Comparison of ENCODE assay signal across 15 mouse cellular contexts in genomic region chr5:112895674-112896654, GRCm38 (mm10). TPM values are rescaled to one million over a fixed set of nuclear protein-coding genes. Genes with fewer than 3 reads are reported as not detected.
DNase-seq lines count a peak whose midpoint lies in the region; ATAC-seq lines count a peak whose summit lies in the region.
"Had no signal": no experiment of that assay in that cellular context is flagged by ENCODE, and none has a peak within 500 bp of the region (broad histone marks: within the 10 kb centered on the region; RNA-seq: fewer than 3 reads in every experiment).

Myo18b (minus strand) TSS chr5:112896362.

- no peak within 1 kb of the TSS for H3K4me2 ChIP-seq in midbrain, embryonic 16.5 days (ENCODE audit: low read length)
- H3K4me2 ChIP-seq in heart, embryonic 14.5 days (ENCODE audit: low read length), result peak within 1 kb of the TSS; percentile 73
- no peak within 1 kb of the TSS for H3K4me2 ChIP-seq in forebrain, embryonic 15.5 days (replicated peaks)
- H3K4me2 ChIP-seq in forebrain, embryonic 14.5 days (ENCODE audit: low read length), result no peak within 1 kb of the TSS
- H3K4me2 ChIP-seq in liver, embryonic 12.5 days, result no peak within 1 kb of the TSS
- H3K4me2 ChIP-seq: intestine, embryonic 15.5 days had no signal

- no peaks in the 10 kb centered on the region for H3K9me3 ChIP-seq in midbrain, embryonic 10.5 days (replicated peaks)
- H3K9me3 ChIP-seq in midbrain, embryonic 16.5 days (replicated peaks; ENCODE audit: control insufficient read depth, low read length, poor library complexity, severe bottlenecking), result no peaks in the 10 kb centered on the region
- no peaks in the 10 kb centered on the region for H3K9me3 ChIP-seq in heart, embryonic 14.5 days (ENCODE audit: control insufficient read depth, low read length)
- no peaks in the 10 kb centered on the region for H3K9me3 ChIP-seq in forebrain, embryonic 15.5 days
- no peaks in the 10 kb centered on the region; the same call in 1 of the 2 replicates for H3K9me3 ChIP-seq in forebrain, embryonic 14.5 days (replicated peaks; ENCODE audit: control insufficient read depth, low read length)
- H3K9me3 ChIP-seq in liver, embryonic 12.5 days (replicated peaks), result no peaks in the 10 kb centered on the region
- H3K9me3 ChIP-seq: intestine, embryonic 15.5 days had no signal

- ATAC-seq in midbrain, embryonic 16.5 days, result no peak
- ATAC-seq in heart, embryonic 14.5 days (ENCODE audit: insufficient number of reproducible peaks, insufficient read depth, low FRiP score, low read depth), result peak; percentile 94
- no peak for ATAC-seq in forebrain, embryonic 15.5 days (replicated peaks)
- no peak for ATAC-seq in forebrain, embryonic 14.5 days
- no peak for ATAC-seq in liver, embryonic 12.5 days
- ATAC-seq: activated CD4-positive, CD25-positive, alpha-beta regulatory T cell, adult 4 months; CD4-positive, CD25-positive, alpha-beta regulatory T cell, adult 4 months; intestine, embryonic 15.5 days had no signal

- peaks cover 8% of the 10 kb centered on the region for H3K4me1 ChIP-seq in midbrain, embryonic 10.5 days
- no peaks in the 10 kb centered on the region for H3K4me1 ChIP-seq in midbrain, embryonic 16.5 days (ENCODE audit: control insufficient read depth, insufficient read depth, low read length)
- peaks cover 10 to 24% of the 10 kb centered on the region in 2 experiments for H3K4me1 ChIP-seq in heart, embryonic 14.5 days (ENCODE audit: control insufficient read depth in 2 of 2, insufficient read depth in 2 of 2, low read length in 2 of 2)
- H3K4me1 ChIP-seq in forebrain, embryonic 15.5 days, result no peaks in the 10 kb centered on the region
- H3K4me1 ChIP-seq in forebrain, embryonic 14.5 days (ENCODE audit: control insufficient read depth, insufficient read depth, low read length), result no peaks in the 10 kb centered on the region
- H3K4me1 ChIP-seq in liver, embryonic 12.5 days, result no peaks in the 10 kb centered on the region
- H3K4me1 ChIP-seq: intestine, embryonic 15.5 days had no signal

- no peak within 1 kb of the TSS for H3K9ac ChIP-seq in midbrain, embryonic 16.5 days (ENCODE audit: low read depth, low read length)
- peak within 1 kb of the TSS; percentile 88 for H3K9ac ChIP-seq in heart, embryonic 14.5 days (ENCODE audit: low read length)
- H3K9ac ChIP-seq in forebrain, embryonic 15.5 days (replicated peaks), result no peak within 1 kb of the TSS
- no peak within 1 kb of the TSS for H3K9ac ChIP-seq in forebrain, embryonic 14.5 days (ENCODE audit: low read length)
- no peak within 1 kb of the TSS for H3K9ac ChIP-seq in liver, embryonic 12.5 days
- H3K9ac ChIP-seq: intestine, embryonic 15.5 days; liver, embryonic 14.5 days had no signal

- intact Hi-C loops in gastrocnemius, postnatal 36 days (cut with DNase I), result no loop called here

- H3K27me3 ChIP-seq in midbrain, embryonic 10.5 days (ENCODE audit: low read depth, poor library complexity, severe bottlenecking), result no peaks in the 10 kb centered on the region
- no peaks in the 10 kb centered on the region for H3K27me3 ChIP-seq in midbrain, embryonic 16.5 days (ENCODE audit: control insufficient read depth, insufficient read depth, low read depth, low read length)
- no peaks in the 10 kb centered on the region for H3K27me3 ChIP-seq in heart, embryonic 14.5 days (ENCODE audit: control insufficient read depth, insufficient read depth, low read length)
- no peaks in the 10 kb centered on the region for H3K27me3 ChIP-seq in forebrain, embryonic 15.5 days
- H3K27me3 ChIP-seq in forebrain, embryonic 14.5 days (replicated peaks; ENCODE audit: control insufficient read depth, insufficient read depth, low read length), result no peaks in the 10 kb centered on the region
- no peaks in the 10 kb centered on the region for H3K27me3 ChIP-seq in liver, embryonic 12.5 days (replicated peaks)
- H3K27me3 ChIP-seq: intestine, embryonic 15.5 days had no signal

- H3K36me3 ChIP-seq in midbrain, embryonic 10.5 days, result no peaks in the 10 kb centered on the region
- H3K36me3 ChIP-seq in midbrain, embryonic 16.5 days (ENCODE audit: control insufficient read depth, insufficient read depth, low read length), result no peaks in the 10 kb centered on the region
- peaks cover 10% of the 10 kb centered on the region for H3K36me3 ChIP-seq in heart, embryonic 14.5 days (ENCODE audit: control insufficient read depth, insufficient read depth, low read length)
- H3K36me3 ChIP-seq in forebrain, embryonic 15.5 days, result no peaks in the 10 kb centered on the region
- H3K36me3 ChIP-seq in forebrain, embryonic 14.5 days (ENCODE audit: control insufficient read depth, insufficient read depth, low read length), result no peaks in the 10 kb centered on the region
- no peaks in the 10 kb centered on the region for H3K36me3 ChIP-seq in liver, embryonic 12.5 days
- H3K36me3 ChIP-seq: intestine, embryonic 15.5 days had no signal

- peak within 1 kb of the TSS; percentile 38; the same call in 1 of the 2 replicates for H3K27ac ChIP-seq in midbrain, embryonic 10.5 days (replicated peaks)
- no peak within 1 kb of the TSS for H3K27ac ChIP-seq in midbrain, embryonic 16.5 days (ENCODE audit: low read length)
- peak within 1 kb of the TSS; percentile 99 to 100 for H3K27ac ChIP-seq in heart, embryonic 14.5 days (replicated peaks in 1 of 2; ENCODE audit: control insufficient read depth in 1 of 2, insufficient read depth in 1 of 2, low read depth in 2 of 2, low read length in 2 of 2)
- no peak within 1 kb of the TSS for H3K27ac ChIP-seq in forebrain, embryonic 15.5 days (replicated peaks)
- H3K27ac ChIP-seq in forebrain, embryonic 14.5 days (ENCODE audit: low read depth, low read length), result no peak within 1 kb of the TSS
- H3K27ac ChIP-seq in liver, embryonic 12.5 days, result no peak within 1 kb of the TSS
- H3K27ac ChIP-seq: intestine, embryonic 15.5 days; liver, embryonic 14.5 days had no signal

- WGBS in midbrain, embryonic 10.5 days, result 78% methylated on average over 17 of the region's 17 CpGs
- 79% methylated on average over 17 of the region's 17 CpGs for WGBS in midbrain, embryonic 16.5 days
- 26% methylated on average over 17 of the region's 17 CpGs for WGBS in heart, embryonic 14.5 days
- 78% methylated on average over 17 of the region's 17 CpGs for WGBS in forebrain, embryonic 15.5 days
- WGBS in forebrain, embryonic 14.5 days, result 76% methylated on average over 17 of the region's 17 CpGs
- WGBS in liver, embryonic 12.5 days (ENCODE audit: insufficient replicate concordance), result 60% methylated on average over 17 of the region's 17 CpGs

- H3K4me3 ChIP-seq in midbrain, embryonic 10.5 days, result no peak within 1 kb of the TSS
- no peak within 1 kb of the TSS for H3K4me3 ChIP-seq in midbrain, embryonic 16.5 days (ENCODE audit: low read depth, low read length)
- H3K4me3 ChIP-seq in heart, embryonic 14.5 days (ENCODE audit: control insufficient read depth in 1 of 2, insufficient read depth in 1 of 2, low read depth in 1 of 2, low read length in 2 of 2), result peak within 1 kb of the TSS; percentile 55 to 81
- no peak within 1 kb of the TSS for H3K4me3 ChIP-seq in forebrain, embryonic 15.5 days
- no peak within 1 kb of the TSS for H3K4me3 ChIP-seq in forebrain, embryonic 14.5 days (ENCODE audit: low read depth, low read length)
- H3K4me3 ChIP-seq in liver, embryonic 12.5 days, result no peak within 1 kb of the TSS
- H3K4me3 ChIP-seq: intestine, embryonic 15.5 days had no signal

- DNase-seq in midbrain, embryonic 10.5 days (ENCODE audit: low spot score), result no peak
- DNase-seq in gastrocnemius, postnatal 36 days, result peak; percentile 45 to 63
- DNase-seq in skeletal muscle tissue, adult 2 months (ENCODE audit: low read depth, low spot score), result peak; percentile 92
- no peak for DNase-seq in forebrain, embryonic 14.5 days (ENCODE audit: low spot score)
- DNase-seq: cerebellum, adult 18-20 months; thymus, postnatal 4 days had no signal

RNA-seq across cellular contexts. Expression of gene Myo18b, which starts in this region (rescaled TPM):
- polyA plus RNA-seq in midbrain, embryonic 10.5 days (2016; fragmentation: Nextera tagmentation; extraction: Ambion mirVana), result 0.63 and 1.2 TPM in 2 replicates
- 2.0 TPM in 2 replicates for polyA plus RNA-seq in midbrain, embryonic 16.5 days (2015; fragmentation: Nextera tagmentation; extraction: Ambion mirVana)
- total RNA-seq in gastrocnemius, postnatal 36 days (2021), result 100 to 1,000 TPM; 378 to 416 TPM
- polyA plus RNA-seq in heart, embryonic 14.5 days (2014; fragmentation: Nextera tagmentation; extraction: Ambion mirVana), result 31.9 and 33.6 TPM in 2 replicates
- polyA plus RNA-seq in forebrain, embryonic 15.5 days (2015; fragmentation: Nextera tagmentation; extraction: Ambion mirVana), result 0.82 and 1.2 TPM in 2 replicates
- 0.60 and 0.87 TPM in 2 replicates for polyA plus RNA-seq in forebrain, embryonic 14.5 days (2014; fragmentation: Nextera tagmentation; extraction: Ambion mirVana)
- 0.08 and 0.11 TPM in 2 replicates for polyA plus RNA-seq in liver, embryonic 12.5 days (2016; fragmentation: Nextera tagmentation; extraction: Ambion mirVana)
- total RNA-seq: hematopoietic stem cell, adult 5-6 weeks had no signal
- polyA plus RNA-seq: activated CD4-positive, CD25-positive, alpha-beta regulatory T cell, adult 4 months; CD4-positive, CD25-positive, alpha-beta regulatory T cell, adult 4 months had no signal

Comparison
In these comparisons a context has a peak if more than half of its experiments do, and no peak if none do; other contexts are left out.
1. RNA of gene Myo18b (polyA plus RNA-seq): 31.9 to 33.6 TPM in heart, embryonic 14.5 days; 2.0 TPM in midbrain, embryonic 16.5 days, 0.82 to 1.2 TPM in forebrain, embryonic 15.5 days, 0.63 to 1.2 TPM in midbrain, embryonic 10.5 days, 0.60 to 0.87 TPM in forebrain, embryonic 14.5 days and 0.08 to 0.11 TPM in liver, embryonic 12.5 days; every median in the first group is over 10 times any median in the second.
2. H3K27ac ChIP-seq: peak in midbrain, embryonic 10.5 days (single experiment) and heart, embryonic 14.5 days (2 of 2); none in midbrain, embryonic 16.5 days (single experiment), forebrain, embryonic 15.5 days (single experiment), forebrain, embryonic 14.5 days (single experiment) and liver, embryonic 12.5 days (single experiment).
3. DNase-seq: peak in gastrocnemius, postnatal 36 days (2 of 2) and skeletal muscle tissue, adult 2 months (single experiment); none in midbrain, embryonic 10.5 days (single experiment) and forebrain, embryonic 14.5 days (single experiment).
4. H3K4me3 ChIP-seq: peak in heart, embryonic 14.5 days (2 of 2); none in midbrain, embryonic 10.5 days (single experiment), midbrain, embryonic 16.5 days (single experiment), forebrain, embryonic 15.5 days (single experiment), forebrain, embryonic 14.5 days (single experiment) and liver, embryonic 12.5 days (single experiment).